Mouse (Mus musculus) erythroblast, embryonic 14.5 days (primary cell): ENCODE results near the gene Gdpd3. TPM values are rescaled to one million over a fixed set of nuclear protein-coding genes. Genes with fewer than 3 reads are reported as not detected.

Experiments
- H3K27me3 ChIP-seq: 2 replicates; pipeline ENCODE4 v1.6.1; 2012; ENCODE audit warnings: inconsistent platforms; ENCODE audit not compliant: control insufficient read depth
- H3K36me3 ChIP-seq: 2 replicates; pipeline ENCODE4 v1.6.1; 2012; ENCODE audit warnings: mild to moderate bottlenecking, inconsistent platforms; ENCODE audit not compliant: control insufficient read depth
- H3K4me1 ChIP-seq: 2 replicates; pipeline ENCODE4 v1.6.1; 2012; ENCODE audit warnings: inconsistent platforms; ENCODE audit not compliant: control insufficient read depth
- H3K4me3 ChIP-seq: replicated peaks from 2 replicates; pipeline ENCODE3; 2012; ENCODE audit warnings: moderate library complexity, mild to moderate bottlenecking, inconsistent platforms
- H3K9me3 ChIP-seq: 2 replicates; pipeline ENCODE4 v1.6.1; 2012; ENCODE audit warnings: low read length, inconsistent platforms, mixed read lengths; ENCODE audit not compliant: control insufficient read depth
- GATA1 ChIP-seq: IDR thresholded peaks from 2 replicates; pipeline ENCODE4 v1.6.1; 2012; ENCODE audit warnings: low read length, inconsistent platforms, mixed read lengths
- TAL1 ChIP-seq: IDR thresholded peaks from 3 replicates; pipeline ENCODE4 v1.6.1; 2012; ENCODE audit warnings: low read length, inconsistent platforms, mixed read lengths
- polyA plus RNA-seq: library from polyadenylated mRNA; stranded (reverse); fragments of >175 nt; gene quantifications from 2 replicates; pipeline ENCODE4 v1.2.3, GENCODE M21; 2012

The Gdpd3 gene
- polyA plus RNA-seq, 1 experiment, result 0.36 TPM

DNA sequence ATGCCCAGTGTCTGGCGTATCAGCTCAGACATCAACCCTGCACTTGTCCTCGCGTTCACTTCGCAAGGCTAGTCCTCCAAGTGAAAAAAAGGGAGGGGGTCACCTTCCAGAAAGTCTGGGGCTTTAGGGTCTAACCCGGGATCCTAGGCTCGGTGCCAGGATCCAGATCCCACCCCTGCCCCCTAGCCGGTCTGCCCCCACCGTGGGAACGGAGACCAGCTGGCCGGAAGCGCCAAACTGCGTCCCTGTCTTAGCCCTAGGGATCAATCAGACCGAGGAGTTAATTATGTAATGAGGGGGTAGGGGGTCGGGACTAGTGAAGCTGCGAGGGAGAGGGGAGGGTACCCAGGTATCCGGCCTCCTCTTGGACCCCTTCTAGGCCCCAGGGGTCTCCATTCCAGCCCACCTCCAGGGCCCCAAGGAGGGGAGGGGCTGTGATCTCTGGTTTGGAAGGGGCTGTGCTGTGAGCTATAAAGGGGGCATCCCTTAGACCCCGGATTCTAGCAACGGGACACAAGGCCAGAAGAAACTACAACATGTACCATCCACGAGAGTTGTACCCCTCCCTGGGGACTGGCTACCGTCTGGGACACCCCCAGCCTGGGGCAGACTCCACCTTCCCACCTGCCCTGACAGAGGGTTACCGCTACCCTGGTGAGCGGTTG is 15.0 kb downstream of the Gdpd3 start, which contains the start of gene Tbx6:
Gene Tbx6, plus strand, starts transcription at position 513 of the 665 bp plus-strand sequence.
- H3K9me3 ChIP-seq, result no peaks in the 10 kb centered on the region
- H3K36me3 ChIP-seq, result peaks cover 85% of the 10 kb centered on the region
- TF ChIP-seq TAL1, result no peak
- no peak for TF ChIP-seq GATA1
- H3K27me3 ChIP-seq, result no peaks in the 10 kb centered on the region
- peaks cover 62% of the 10 kb centered on the region for H3K4me1 ChIP-seq
- H3K4me3 ChIP-seq, result peak within 1 kb of the TSS; percentile 62

DNA sequence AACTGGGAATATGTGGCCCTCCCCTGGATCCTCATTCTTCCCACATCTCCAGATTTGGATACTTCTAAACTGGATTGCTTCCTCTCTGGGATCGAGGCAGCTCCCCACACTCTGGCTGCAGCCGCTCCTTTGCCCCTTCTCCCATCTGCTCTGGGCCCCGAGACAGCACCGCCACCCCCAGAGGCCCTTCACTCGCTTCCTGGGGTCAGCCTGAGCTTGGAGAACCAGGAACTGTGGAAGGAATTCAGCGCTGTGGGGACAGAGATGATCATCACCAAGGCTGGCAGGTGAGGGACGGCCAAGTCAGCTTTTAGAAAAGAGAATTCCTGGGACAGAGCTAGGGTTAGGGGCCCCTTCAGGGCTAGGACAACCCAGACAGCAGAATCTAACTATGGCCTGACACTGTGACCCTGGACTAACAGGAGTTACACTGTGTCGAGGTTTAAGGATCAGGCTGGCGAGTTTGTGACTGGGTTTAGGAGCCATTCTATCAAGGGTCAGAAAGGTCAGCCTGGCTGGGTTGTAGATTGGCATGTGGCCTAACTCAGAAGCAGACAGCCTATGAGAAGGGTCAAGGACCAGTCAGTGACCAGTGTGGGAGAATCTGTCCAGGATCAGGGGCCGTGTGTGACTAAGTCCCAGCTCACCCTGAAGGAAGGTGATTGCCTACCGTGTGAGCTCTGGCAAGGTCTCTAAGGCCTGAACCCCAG is 15.7 kb downstream of the Gdpd3 start:
- H3K4me1 ChIP-seq, result peaks cover 56% of the 10 kb centered on the region
- H3K4me3 ChIP-seq, result no peak overlapping the region

DNA sequence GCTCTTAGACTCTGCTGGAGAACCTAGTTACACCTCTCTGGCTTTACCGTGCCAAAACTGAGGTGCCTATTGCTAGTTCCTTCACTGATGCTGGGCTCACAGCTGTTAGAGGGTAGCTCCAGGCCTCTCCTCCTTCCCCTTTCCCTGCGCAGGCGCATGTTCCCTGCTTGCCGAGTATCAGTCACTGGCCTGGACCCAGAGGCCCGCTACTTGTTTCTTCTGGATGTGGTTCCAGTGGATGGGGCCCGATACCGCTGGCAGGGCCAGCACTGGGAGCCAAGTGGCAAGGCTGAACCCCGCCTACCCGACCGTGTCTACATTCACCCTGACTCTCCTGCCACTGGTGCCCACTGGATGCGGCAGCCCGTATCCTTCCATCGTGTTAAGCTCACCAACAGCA is 16.6 kb downstream of the Gdpd3 start:
- peaks cover 49% of the 10 kb centered on the region for H3K4me1 ChIP-seq
- no peaks in the 10 kb centered on the region for H3K9me3 ChIP-seq
- H3K4me3 ChIP-seq, result no peak overlapping the region
- TF ChIP-seq GATA1, result no peak
- TF ChIP-seq TAL1, result no peak
- H3K36me3 ChIP-seq, result peaks cover 94% of the 10 kb centered on the region
- no peaks in the 10 kb centered on the region for H3K27me3 ChIP-seq

More for the DNA sequence above, 15.7 kb downstream of the Gdpd3 start:
- H3K27me3 ChIP-seq, result no peaks in the 10 kb centered on the region
- no peaks in the 10 kb centered on the region for H3K9me3 ChIP-seq
- no peak for TF ChIP-seq TAL1
- TF ChIP-seq GATA1, result no peak; the same call in 1 of the 2 replicates
- peaks cover 90% of the 10 kb centered on the region for H3K36me3 ChIP-seq

DNA sequence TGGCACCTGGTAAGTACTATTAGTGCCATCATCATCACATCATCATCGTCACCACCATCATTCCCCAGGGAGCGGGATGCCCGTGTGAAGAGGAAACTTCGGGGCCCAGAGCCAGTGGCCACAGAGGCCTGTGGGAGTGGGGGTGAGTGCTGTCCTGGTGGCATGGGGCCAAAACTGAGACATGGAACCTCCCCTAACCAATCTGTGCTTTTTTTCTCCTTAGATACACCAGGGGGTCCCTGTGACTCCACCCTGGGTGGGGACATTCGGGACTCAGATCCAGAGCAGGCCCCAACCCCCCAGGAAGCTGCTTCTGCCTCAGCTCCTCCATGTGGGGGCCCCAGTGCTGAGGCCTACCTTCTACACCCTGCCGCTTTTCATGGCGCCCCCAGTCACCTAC is 18.3 kb downstream of the Gdpd3 start:
- TF ChIP-seq TAL1 (no peak), GATA1 (no peak)
- Histone ChIP-seq H3K36me3 (peaks cover 94% of the 10 kb centered on the region), H3K4me1 (peaks cover 36% of the 10 kb centered on the region), H3K9me3 (no peaks in the 10 kb centered on the region), H3K27me3 (no peaks in the 10 kb centered on the region), H3K4me3 (no peak overlapping the region)

DNA sequence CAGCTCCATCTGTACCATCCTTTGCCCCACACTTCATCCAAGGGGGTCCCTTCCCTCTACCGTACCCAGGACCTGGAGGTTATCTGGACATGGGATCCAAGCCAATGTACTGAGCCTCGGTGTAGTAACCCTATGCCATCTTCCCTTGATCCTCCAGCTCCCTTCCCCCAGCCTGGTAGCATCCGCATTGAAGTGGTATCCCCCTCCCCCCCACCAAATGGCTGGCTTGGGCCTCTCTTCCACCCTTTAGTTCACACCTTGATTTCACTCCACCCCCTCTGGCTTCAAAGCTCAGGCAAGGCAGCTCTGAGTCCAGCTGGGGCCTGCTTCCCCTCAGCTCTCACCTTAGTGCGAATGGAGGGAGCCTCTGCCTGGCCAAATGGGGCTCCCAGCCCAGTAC is 18.9 kb downstream of the Gdpd3 start:
- H3K4me1 ChIP-seq, result peaks cover 32% of the 10 kb centered on the region
- peaks cover 94% of the 10 kb centered on the region for H3K36me3 ChIP-seq
- no peaks in the 10 kb centered on the region for H3K27me3 ChIP-seq
- no peak overlapping the region for H3K4me3 ChIP-seq
- no peaks in the 10 kb centered on the region for H3K9me3 ChIP-seq
- no peak for TF ChIP-seq TAL1
- TF ChIP-seq GATA1, result no peak

DNA sequence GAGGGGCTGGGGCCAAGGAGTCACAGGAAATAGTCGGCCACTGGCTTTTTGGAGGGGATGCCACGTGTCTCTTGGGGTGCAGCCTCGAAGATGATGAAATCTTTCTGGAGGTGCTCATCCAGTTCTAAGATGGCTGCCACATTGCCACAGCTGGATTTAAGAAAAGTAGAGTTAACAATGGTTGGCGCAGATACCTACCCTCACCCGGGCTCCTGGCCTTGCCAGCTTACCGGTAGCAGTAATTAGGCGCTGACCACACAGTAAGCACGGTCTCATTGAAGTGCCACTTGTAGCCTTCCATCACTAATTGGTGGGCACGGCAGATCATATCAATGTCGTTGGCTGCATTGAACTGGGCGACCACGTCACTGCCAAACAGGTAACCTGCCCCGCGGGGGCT is 20.0 kb downstream of the Gdpd3 start:
- Histone ChIP-seq H3K9me3 (no peaks in the 10 kb centered on the region), H3K27me3 (no peaks in the 10 kb centered on the region), H3K4me3 (no peak overlapping the region), H3K4me1 (peaks cover 30% of the 10 kb centered on the region), H3K36me3 (peaks cover 97% of the 10 kb centered on the region)
- TF ChIP-seq TAL1 (no peak), GATA1 (no peak)

DNA sequence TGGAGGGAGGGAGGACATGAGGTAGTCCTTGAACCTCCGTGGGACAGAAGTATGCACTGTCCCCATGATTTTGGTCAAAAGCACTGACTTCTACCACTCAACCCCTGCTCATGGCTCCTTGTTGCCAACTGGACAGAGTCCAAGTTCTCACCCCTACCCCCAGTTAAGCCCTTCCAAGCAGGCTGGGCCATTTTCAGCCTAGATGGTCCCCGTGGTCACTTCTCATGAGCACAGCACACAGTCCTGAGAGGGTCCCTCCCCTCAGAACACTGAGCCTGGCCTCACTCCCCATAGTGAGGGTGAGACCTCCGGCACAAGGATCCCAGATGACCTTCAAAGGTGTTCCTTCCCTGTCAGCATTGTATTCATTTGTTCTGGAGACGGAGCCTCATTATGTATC is 23.0 kb downstream of the Gdpd3 start:
- peaks cover 36% of the 10 kb centered on the region for H3K4me1 ChIP-seq
- H3K4me3 ChIP-seq, result no peak overlapping the region
- peaks cover 68% of the 10 kb centered on the region for H3K36me3 ChIP-seq
- TF ChIP-seq TAL1 (no peak), GATA1 (no peak)
- H3K27me3 ChIP-seq, result no peaks in the 10 kb centered on the region
- no peaks in the 10 kb centered on the region for H3K9me3 ChIP-seq

DNA sequence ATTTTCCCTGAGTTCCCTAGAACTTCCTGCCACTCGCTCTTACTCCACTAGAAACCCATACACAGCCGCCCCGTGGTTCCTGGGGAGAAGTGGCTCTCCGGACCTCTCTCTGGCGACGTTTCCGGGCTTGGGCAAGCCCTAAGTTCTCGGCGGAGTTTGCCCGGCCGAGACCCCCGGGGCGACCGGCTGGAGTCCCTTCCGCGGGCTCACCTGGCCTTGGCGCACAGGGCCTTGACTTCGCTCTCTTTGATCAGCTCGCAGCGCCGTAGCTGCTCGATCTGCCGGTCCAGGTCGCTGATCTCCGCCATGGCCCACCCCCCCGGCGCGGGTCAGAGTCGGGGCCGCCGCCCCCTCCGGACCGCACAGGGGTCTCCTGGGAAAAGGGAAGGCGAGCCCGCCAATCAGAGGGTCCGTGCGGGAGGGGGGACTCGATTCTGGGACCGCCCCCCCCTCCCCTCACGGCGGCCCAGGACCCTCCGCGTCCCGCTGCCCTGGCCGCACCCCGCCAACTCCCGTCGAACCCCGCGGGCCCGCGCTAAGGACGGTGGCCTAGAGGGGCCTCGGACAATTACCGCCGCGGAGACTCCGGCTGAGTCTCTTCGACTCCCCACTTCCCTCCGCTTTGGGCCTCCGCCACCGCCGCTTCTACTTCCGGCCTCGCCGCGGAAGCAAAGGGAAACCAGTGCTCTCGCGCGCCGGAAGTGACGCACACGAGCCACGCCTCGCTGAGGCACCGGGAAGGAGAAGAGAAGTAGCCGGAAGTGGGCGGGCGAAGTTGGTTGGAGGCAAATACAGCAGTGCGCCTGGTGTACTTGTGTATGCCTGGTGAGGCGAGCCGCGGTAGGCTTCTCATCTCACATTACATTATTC is 26.0 kb downstream of the Gdpd3 start, which contains the start of gene Ppp4c:
Gene Ppp4c, minus strand, starts transcription at position 646 of the 870 bp plus-strand sequence.
- TF ChIP-seq GATA1 (no peak), TAL1 (no peak)
- Histone ChIP-seq H3K4me1 (peaks cover 64% of the 10 kb centered on the region), H3K9me3 (no peaks in the 10 kb centered on the region), H3K27me3 (no peaks in the 10 kb centered on the region), H3K36me3 (peaks cover 67% of the 10 kb centered on the region), H3K4me3 (peak within 1 kb of the TSS; percentile 85)
